Mouse (Mus musculus): Measurements from ENCODE around the gene Krtap10-4. TPM values are rescaled to one million over a fixed set of nuclear protein-coding genes. Genes with fewer than 3 reads are reported as not detected.

The Krtap10-4 gene
- polyA plus RNA-seq, 1 experiment from 2014 or later: not detected

GRCm38 (mm10) chr10:77846503-77846902, 19.6 kb upstream of the Krtap10-4 start, which contains the start of gene Gm36176:
TSS of gene Gm36176 (plus strand) at chr10:77846803.
- H3K27ac ChIP-seq (ENCODE audit: low read length): no peak within 1 kb of the TSS
- ATAC-seq: no peak
- H3K9me3 ChIP-seq (ENCODE audit: control insufficient read depth, low read length): peaks cover 12% of the 10 kb centered on the region
- 71% methylated on average over 3 of the region's 3 CpGs for WGBS
- H3K4me2 ChIP-seq (ENCODE audit: low read depth, low read length): no peak within 1 kb of the TSS
- no peaks in the 10 kb centered on the region for H3K4me1 ChIP-seq (ENCODE audit: control insufficient read depth, insufficient read depth, low read length)
- H3K9ac ChIP-seq (ENCODE audit: low read depth, low read length): no peak within 1 kb of the TSS
- no peaks in the 10 kb centered on the region for H3K27me3 ChIP-seq (replicated peaks; ENCODE audit: control insufficient read depth, insufficient read depth, low read length)
- H3K36me3 ChIP-seq (ENCODE audit: control insufficient read depth, insufficient read depth, low read length): no peaks in the 10 kb centered on the region
- H3K4me3 ChIP-seq (ENCODE audit: low read length): no peak within 1 kb of the TSS

GRCm38 (mm10) chr10:77839006-77839405, 12.1 kb upstream of the Krtap10-4 start:
- no peaks in the 10 kb centered on the region for H3K36me3 ChIP-seq (ENCODE audit: control insufficient read depth, insufficient read depth, low read length)
- no peak overlapping the region for H3K4me2 ChIP-seq (ENCODE audit: low read depth, low read length)
- H3K27me3 ChIP-seq (replicated peaks; ENCODE audit: control insufficient read depth, insufficient read depth, low read length): no peaks in the 10 kb centered on the region
- no peak overlapping the region for H3K4me3 ChIP-seq (ENCODE audit: low read length)
- H3K4me1 ChIP-seq (ENCODE audit: control insufficient read depth, insufficient read depth, low read length): no peaks in the 10 kb centered on the region
- WGBS: 64% methylated on average over 6 of the region's 6 CpGs
- peaks cover 9% of the 10 kb centered on the region for H3K9me3 ChIP-seq (ENCODE audit: control insufficient read depth, low read length)
- no peak overlapping the region for H3K27ac ChIP-seq (ENCODE audit: low read length)
- H3K9ac ChIP-seq (ENCODE audit: low read depth, low read length): no peak overlapping the region
- ATAC-seq: no peak

GRCm38 (mm10) chr10:77835647-77836046, 8.8 kb upstream of the Krtap10-4 start, which contains the start of gene Krtap10-10:
TSS of gene Krtap10-10 (plus strand) at chr10:77835947.
- no peak within 1 kb of the TSS for H3K4me3 ChIP-seq (ENCODE audit: low read length)
- H3K9ac ChIP-seq (ENCODE audit: low read depth, low read length): no peak within 1 kb of the TSS
- no peak within 1 kb of the TSS for H3K27ac ChIP-seq (ENCODE audit: low read length)
- H3K9me3 ChIP-seq (ENCODE audit: control insufficient read depth, low read length): no peaks in the 10 kb centered on the region
- H3K4me2 ChIP-seq (ENCODE audit: low read depth, low read length): no peak within 1 kb of the TSS
- H3K36me3 ChIP-seq (ENCODE audit: control insufficient read depth, insufficient read depth, low read length): no peaks in the 10 kb centered on the region
- H3K27me3 ChIP-seq (replicated peaks; ENCODE audit: control insufficient read depth, insufficient read depth, low read length): no peaks in the 10 kb centered on the region
- ATAC-seq: no peak
- H3K4me1 ChIP-seq (ENCODE audit: control insufficient read depth, insufficient read depth, low read length): no peaks in the 10 kb centered on the region
- WGBS: 73% methylated on average over 9 of the region's 9 CpGs

GRCm38 (mm10) chr10:77819203-77819602, 7.7 kb downstream of the Krtap10-4 start:
- Histone ChIP-seq H3K4me2 (ENCODE audit: low read depth, low read length) (no peak overlapping the region), H3K4me3 (ENCODE audit: low read length) (no peak overlapping the region), H3K27me3 (replicated peaks; ENCODE audit: control insufficient read depth, insufficient read depth, low read length) (no peaks in the 10 kb centered on the region), H3K9me3 (ENCODE audit: control insufficient read depth, low read length) (no peaks in the 10 kb centered on the region), H3K36me3 (ENCODE audit: control insufficient read depth, insufficient read depth, low read length) (no peaks in the 10 kb centered on the region), H3K27ac (ENCODE audit: low read length) (no peak overlapping the region), H3K9ac (ENCODE audit: low read depth, low read length) (no peak overlapping the region), H3K4me1 (ENCODE audit: control insufficient read depth, insufficient read depth, low read length) (no peaks in the 10 kb centered on the region)
- 37% methylated on average over 4 of the region's 4 CpGs for WGBS
- ATAC-seq: no peak

- Histone ChIP-seq H3K4me1 (ENCODE audit: control insufficient read depth, insufficient read depth, low read length) (no peaks in the 10 kb centered on the region), H3K36me3 (ENCODE audit: control insufficient read depth, insufficient read depth, low read length) (no peaks in the 10 kb centered on the region), H3K27me3 (replicated peaks; ENCODE audit: control insufficient read depth, insufficient read depth, low read length) (0 out of 2 replicates have a peak, but pooled peaks cover 3% of the 10 kb centered on the region), H3K9ac (ENCODE audit: low read depth, low read length) (no peak overlapping the region), H3K4me2 (ENCODE audit: low read depth, low read length) (no peak overlapping the region), H3K9me3 (ENCODE audit: control insufficient read depth, low read length) (no peaks in the 10 kb centered on the region), H3K4me3 (ENCODE audit: low read length) (no peak overlapping the region), H3K27ac (ENCODE audit: low read length) (no peak overlapping the region)
- 96% methylated on average over 4 of the region's 4 CpGs for WGBS
- ATAC-seq: no peak
Observed at GRCm38 (mm10) chr10:77818523-77818922, 8.4 kb downstream of the Krtap10-4 start.

- no peaks in the 10 kb centered on the region for H3K9me3 ChIP-seq (ENCODE audit: control insufficient read depth, low read length)
- no peak overlapping the region for H3K4me3 ChIP-seq (ENCODE audit: low read length)
- ATAC-seq: no peak
- WGBS: 36% methylated on average over 5 of the region's 5 CpGs
- H3K4me1 ChIP-seq (ENCODE audit: control insufficient read depth, insufficient read depth, low read length): no peaks in the 10 kb centered on the region
- 0 out of 2 replicates have a peak, but pooled peaks cover 3% of the 10 kb centered on the region for H3K27me3 ChIP-seq (replicated peaks; ENCODE audit: control insufficient read depth, insufficient read depth, low read length)
- no peak overlapping the region for H3K9ac ChIP-seq (ENCODE audit: low read depth, low read length)
- H3K27ac ChIP-seq (ENCODE audit: low read length): no peak overlapping the region
- H3K36me3 ChIP-seq (ENCODE audit: control insufficient read depth, insufficient read depth, low read length): no peaks in the 10 kb centered on the region
- H3K4me2 ChIP-seq (ENCODE audit: low read depth, low read length): no peak overlapping the region
Observed at GRCm38 (mm10) chr10:77815514-77815913, 11.4 kb downstream of the Krtap10-4 start.

- WGBS: 45% methylated on average over 4 of the region's 4 CpGs
- ATAC-seq: no peak
Observed at GRCm38 (mm10) chr10:77814382-77814781, 12.5 kb downstream of the Krtap10-4 start, which contains the start of gene Gm2696. TSS of gene Gm2696 (plus strand) at chr10:77814682.

GRCm38 (mm10) chr10:77811743-77812142, 15.2 kb downstream of the Krtap10-4 start, which contains the start of gene Gm9507:
TSS of gene Gm9507 (minus strand) at chr10:77811843.
- no peak within 1 kb of the TSS for H3K4me2 ChIP-seq (ENCODE audit: low read depth, low read length)
- no peaks in the 10 kb centered on the region for H3K36me3 ChIP-seq (ENCODE audit: control insufficient read depth, insufficient read depth, low read length)
- no peak within 1 kb of the TSS for H3K27ac ChIP-seq (ENCODE audit: low read length)
- H3K27me3 ChIP-seq (replicated peaks; ENCODE audit: control insufficient read depth, insufficient read depth, low read length): 0 out of 2 replicates have a peak, but pooled peaks cover 3% of the 10 kb centered on the region
- no peak within 1 kb of the TSS for H3K4me3 ChIP-seq (ENCODE audit: low read length)
- H3K4me1 ChIP-seq (ENCODE audit: control insufficient read depth, insufficient read depth, low read length): no peaks in the 10 kb centered on the region
- no peaks in the 10 kb centered on the region for H3K9me3 ChIP-seq (ENCODE audit: control insufficient read depth, low read length)
- no peak within 1 kb of the TSS for H3K9ac ChIP-seq (ENCODE audit: low read depth, low read length)
- 53% methylated on average over 5 of the region's 5 CpGs for WGBS
- ATAC-seq: no peak

More at GRCm38 (mm10) chr10:77814382-77814781, 12.5 kb downstream of the Krtap10-4 start, which contains the start of gene Gm2696:
- no peaks in the 10 kb centered on the region for H3K36me3 ChIP-seq (ENCODE audit: control insufficient read depth, insufficient read depth, low read length)
- no peaks in the 10 kb centered on the region for H3K9me3 ChIP-seq (ENCODE audit: control insufficient read depth, low read length)
- H3K4me2 ChIP-seq (ENCODE audit: low read depth, low read length): no peak within 1 kb of the TSS
- H3K9ac ChIP-seq (ENCODE audit: low read depth, low read length): no peak within 1 kb of the TSS
- no peak within 1 kb of the TSS for H3K27ac ChIP-seq (ENCODE audit: low read length)
- H3K4me3 ChIP-seq (ENCODE audit: low read length): no peak within 1 kb of the TSS
- H3K27me3 ChIP-seq (replicated peaks; ENCODE audit: control insufficient read depth, insufficient read depth, low read length): 0 out of 2 replicates have a peak, but pooled peaks cover 3% of the 10 kb centered on the region
- no peaks in the 10 kb centered on the region for H3K4me1 ChIP-seq (ENCODE audit: control insufficient read depth, insufficient read depth, low read length)

- H3K9ac ChIP-seq (ENCODE audit: low read depth, low read length): no peak overlapping the region
- no peaks in the 10 kb centered on the region for H3K27me3 ChIP-seq (replicated peaks; ENCODE audit: control insufficient read depth, insufficient read depth, low read length)
- no peak for ATAC-seq
- no peaks in the 10 kb centered on the region for H3K4me1 ChIP-seq (ENCODE audit: control insufficient read depth, insufficient read depth, low read length)
- no peaks in the 10 kb centered on the region for H3K9me3 ChIP-seq (ENCODE audit: control insufficient read depth, low read length)
- no peak overlapping the region for H3K4me2 ChIP-seq (ENCODE audit: low read depth, low read length)
- H3K36me3 ChIP-seq (ENCODE audit: control insufficient read depth, insufficient read depth, low read length): no peaks in the 10 kb centered on the region
- H3K27ac ChIP-seq (ENCODE audit: low read length): no peak overlapping the region
- 48% methylated on average over 3 of the region's 3 CpGs for WGBS
- no peak overlapping the region for H3K4me3 ChIP-seq (ENCODE audit: low read length)
Observed at GRCm38 (mm10) chr10:77804095-77804494, 22.8 kb downstream of the Krtap10-4 start.

Measured in intestine, embryonic 16.5 days (tissue).